Mouse (Mus musculus) cerebellum, adult 9-11 months (tissue): ENCODE data around the gene Znrf1.
A peak's percentile ranks its signal among the peaks of the same experiment; 100 is the strongest.
"Not testable (repeated sequence)": the region's sequence is repeated elsewhere in the genome, so short reads cannot be mapped to it uniquely, and the experiment has no call there.

Experiments used
- DNase-seq: peaks from one replicate; pipeline ENCODE4 v3.0.0; 2022

The Znrf1 gene

GRCm38 (mm10) chr8:111642496-111642895 lies 106.6 kb downstream of the Znrf1 start:
- no peak for DNase-seq

- DNase-seq, result no peak
Observed at GRCm38 (mm10) chr8:111642939-111643263, 107.0 kb downstream of the Znrf1 start.

- peak; percentile 95 for DNase-seq
Observed at GRCm38 (mm10) chr8:111643264-111644141, 107.6 kb downstream of the Znrf1 start, which contains the start of gene Zfp1. TSS of gene Zfp1 (plus strand) at chr8:111643401.

DNA sequence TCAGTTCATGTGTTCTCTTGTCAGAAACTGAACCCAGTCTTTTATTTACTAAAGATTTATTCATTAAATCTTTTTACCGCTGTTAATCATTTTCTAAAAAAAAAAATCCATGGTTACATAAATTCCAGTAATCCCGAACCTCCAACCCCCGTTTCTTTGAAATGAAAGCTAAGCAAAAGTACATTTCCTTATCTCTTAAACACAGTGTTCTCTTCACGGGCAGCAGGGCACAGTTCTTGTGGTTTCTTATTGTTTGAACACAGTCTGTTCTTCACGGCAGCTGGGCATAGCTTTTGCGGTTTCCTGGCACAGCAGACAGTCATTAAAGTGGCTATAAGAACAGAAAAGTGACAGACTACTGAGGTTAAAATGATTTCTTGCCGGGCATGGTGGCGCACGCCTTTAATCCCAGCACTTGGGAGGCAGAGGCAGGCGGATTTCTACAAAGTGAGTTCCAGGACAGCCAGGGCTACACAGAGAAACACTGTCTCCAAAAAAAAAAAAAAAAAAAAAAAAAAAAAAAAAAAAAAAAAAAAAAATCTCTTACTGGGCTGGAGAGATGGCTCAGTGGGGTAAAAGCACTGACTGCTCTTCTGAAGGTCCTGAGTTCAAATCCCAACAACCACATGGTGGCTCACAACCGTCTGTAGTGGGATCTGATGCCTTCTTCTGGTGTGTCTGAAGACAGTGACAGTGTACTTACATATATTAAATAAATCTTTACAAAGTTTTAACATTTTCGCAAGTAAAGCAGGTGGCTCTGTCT lies 108.6 kb downstream of the Znrf1 start:
- not testable (repeated sequence) for DNase-seq

- DNase-seq, result no peak
Observed at GRCm38 (mm10) chr8:111645715-111646114, 109.8 kb downstream of the Znrf1 start.

GRCm38 (mm10) chr8:111648834-111649233 lies 112.9 kb downstream of the Znrf1 start:
- DNase-seq, result no peak

- no peak for DNase-seq
Observed at GRCm38 (mm10) chr8:111650651-111651050, 114.8 kb downstream of the Znrf1 start.

DNA sequence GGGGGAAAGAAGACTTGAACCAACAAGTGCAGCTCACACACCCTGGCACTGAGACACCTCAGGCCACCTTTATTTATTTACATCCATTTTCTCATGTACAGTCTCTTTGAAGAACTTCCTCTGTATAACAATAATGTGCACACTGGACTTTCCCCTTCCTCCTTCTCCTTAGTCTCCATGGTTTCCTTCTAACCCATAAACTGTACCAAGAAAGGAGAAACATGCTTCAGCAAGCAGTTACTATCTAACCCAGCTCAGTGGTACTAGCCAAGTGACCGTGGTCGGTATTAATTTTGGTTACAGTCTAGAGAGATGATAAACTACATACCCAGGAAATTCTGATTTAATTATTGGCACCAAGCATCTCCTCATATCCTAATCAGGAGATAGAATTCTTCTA lies 117.6 kb downstream of the Znrf1 start:
- no peak for DNase-seq

GRCm38 (mm10) chr8:111657312-111657854 lies 121.5 kb downstream of the Znrf1 start:
- no peak for DNase-seq

DNA sequence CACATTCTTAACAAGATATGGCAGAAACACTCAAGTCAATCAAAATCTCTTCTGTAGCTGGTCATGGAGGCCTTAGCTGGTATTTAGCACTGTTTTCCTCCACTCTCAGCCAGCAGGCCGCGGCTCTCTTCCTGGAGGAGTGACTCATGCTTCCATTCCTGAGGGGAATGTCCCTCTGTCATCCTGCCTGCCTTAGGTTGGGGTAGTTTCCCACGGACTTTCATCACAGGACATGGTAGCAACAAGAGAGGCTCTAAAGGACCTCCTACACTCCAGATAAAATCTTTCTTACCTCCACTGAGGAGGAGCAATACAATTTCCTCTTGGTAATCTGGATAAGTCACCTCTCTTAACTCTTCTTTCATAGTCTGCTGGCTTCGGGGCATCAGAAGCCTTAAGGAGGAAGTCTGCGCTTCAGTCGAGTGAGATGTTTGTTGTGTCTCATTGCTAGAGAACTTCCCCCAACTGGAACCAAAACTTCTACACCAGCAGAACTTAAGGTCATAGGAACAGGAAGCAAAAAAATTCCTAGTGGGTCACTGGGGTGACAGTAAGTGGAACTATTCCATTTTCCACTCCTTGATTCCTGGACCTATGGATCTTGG lies 123.0 kb downstream of the Znrf1 start:
- DNase-seq, result no peak

DNA sequence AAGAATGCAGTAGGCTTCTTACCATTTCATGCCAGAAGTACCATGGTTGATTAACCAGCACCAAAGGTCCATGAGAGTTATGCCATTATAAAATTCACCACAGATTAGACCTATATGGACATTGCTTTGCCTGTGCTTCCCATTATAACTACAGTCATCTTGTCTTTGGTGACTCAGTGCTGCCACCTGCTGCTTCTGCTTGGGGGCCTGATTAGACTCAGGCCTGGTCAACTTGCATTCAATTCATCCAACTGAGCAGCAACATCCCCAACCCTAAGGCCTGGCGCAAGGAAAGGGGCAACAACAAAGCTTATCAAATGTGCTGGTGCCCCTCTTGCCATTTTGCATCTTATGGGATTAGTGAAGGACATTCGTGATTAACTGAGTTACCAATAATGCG lies 126.6 kb downstream of the Znrf1 start:
- DNase-seq, result peak; percentile 69

DNA sequence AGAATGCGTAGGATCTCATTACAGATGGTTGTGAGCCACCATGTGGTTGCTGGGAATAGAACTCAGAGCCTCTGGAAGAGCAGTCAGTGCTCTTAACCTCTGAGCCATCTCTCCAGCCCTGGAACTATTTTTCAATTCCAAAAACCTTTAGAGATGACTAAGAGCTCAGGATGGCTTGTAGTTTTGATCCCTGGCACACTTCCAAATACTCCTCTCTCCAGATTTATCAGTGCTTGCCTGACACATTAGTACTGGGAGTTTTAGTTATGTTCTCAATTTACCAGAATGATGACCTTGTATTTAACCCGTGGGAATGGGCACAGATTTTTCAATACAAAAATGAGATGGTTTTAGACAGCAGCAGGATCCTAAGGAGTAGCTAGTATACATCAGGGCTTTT lies 130.9 kb downstream of the Znrf1 start:
- DNase-seq, result no peak
